Mouse (Mus musculus) monocyte, adult 59 days (primary cell): ENCODE results near the gene Gtf3c2. TPM values are rescaled to one million over a fixed set of nuclear protein-coding genes. Genes with fewer than 3 reads are reported as not detected.

Experiments used
- total RNA-seq, 2 experiments: library from RNA; stranded (reverse); gene quantifications; one replicate each; pipeline ENCODE4 v1.2.4; 2023

The Gtf3c2 gene
- total RNA-seq, result 100 to 1,000 TPM in 1 of 2 experiments, 10 to 100 TPM in 1; 87.8 to 104 TPM

DNA sequence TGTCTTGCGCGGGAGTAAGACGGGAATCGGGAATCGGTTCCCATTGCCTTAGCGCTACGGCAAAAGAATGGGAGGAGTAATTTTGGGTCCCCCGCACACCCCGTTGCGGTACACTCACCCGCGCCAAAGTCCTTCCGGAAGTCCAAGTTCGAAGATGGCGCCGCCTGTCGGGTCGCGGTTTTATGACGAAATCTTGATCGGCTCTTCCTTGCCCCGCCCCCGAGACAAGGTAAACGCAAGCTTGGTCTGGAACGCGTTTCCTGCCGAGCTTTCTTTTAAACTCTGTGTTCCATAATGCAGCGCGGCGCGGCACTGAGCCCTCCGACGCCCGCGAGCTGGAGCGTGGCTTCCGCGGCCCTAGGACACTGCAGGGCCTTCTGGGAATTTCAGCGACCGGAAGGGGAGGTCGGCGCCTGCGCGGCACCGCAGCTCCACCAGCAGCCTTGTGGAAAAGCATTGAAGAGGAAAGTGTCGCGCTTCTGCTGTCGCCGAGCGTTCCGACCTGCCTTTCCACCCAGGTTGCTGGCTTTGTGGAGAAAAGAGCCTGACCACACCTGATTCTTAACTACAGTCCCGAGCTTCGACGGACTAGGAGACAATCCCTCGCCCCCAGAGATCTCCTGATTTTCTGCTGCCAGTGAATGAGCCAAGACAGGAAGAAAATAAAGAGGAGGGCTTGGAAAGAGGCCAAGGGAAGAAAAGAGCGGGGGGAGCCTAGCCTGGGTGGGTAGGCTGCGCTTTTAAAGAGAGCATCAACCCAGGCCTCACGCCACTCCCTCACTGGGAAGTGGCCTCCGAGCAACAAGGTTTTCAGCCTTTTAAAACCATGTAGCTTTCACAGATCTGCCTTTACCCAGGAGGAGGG is at the start of gene Gtf3c2, which contains the start of gene Gm29609:
Gene Gtf3c2 (minus strand): TSS at position 379 of the 865 bp plus-strand sequence.
Gene Gm29609 (minus strand): TSS at position 146 of the 865 bp plus-strand sequence.

GRCm38 (mm10) chr5:31220448-31221303 is 40.7 kb upstream of the Gtf3c2 start, which contains the start of gene Ppm1g:
TSS of gene Ppm1g (minus strand) at chr5:31220687.

GRCm38 (mm10) chr5:31201742-31202590 is 22.0 kb upstream of the Gtf3c2 start, which contains the start of gene Zfp513:
TSS of gene Zfp513 (minus strand) at chr5:31202303.

GRCm38 (mm10) chr5:31192939-31193630 is 13.1 kb upstream of the Gtf3c2 start, which contains the start of the genes Snx17 and Eif2b4:
TSS of gene Snx17 (plus strand) at chr5:31193227.
TSS of gene Eif2b4 (minus strand) at chr5:31193430.

DNA sequence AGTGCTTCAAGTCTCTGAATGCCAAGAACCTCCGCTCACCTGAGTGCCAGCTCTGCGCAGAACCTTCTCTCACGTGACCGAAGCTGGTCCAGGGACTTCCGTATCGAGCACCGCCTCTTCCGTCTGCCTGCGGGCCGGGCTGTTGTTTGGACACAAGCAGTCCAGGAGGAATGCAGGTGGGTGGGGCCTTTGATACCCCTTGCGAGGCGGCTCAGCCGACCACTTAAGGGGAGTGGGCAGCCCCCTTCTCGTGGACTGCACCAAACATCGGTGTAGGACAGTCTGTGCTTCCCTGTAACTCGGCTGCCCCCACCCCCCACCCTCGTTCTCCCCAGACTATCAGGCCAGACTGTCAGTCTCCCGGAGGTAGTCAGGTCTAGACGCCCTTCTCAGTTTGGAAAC is 25.8 kb downstream of the Gtf3c2 start, which contains the start of gene Mpv17:
Gene Mpv17 (minus strand): TSS at position 100 of the 402 bp plus-strand sequence.

DNA sequence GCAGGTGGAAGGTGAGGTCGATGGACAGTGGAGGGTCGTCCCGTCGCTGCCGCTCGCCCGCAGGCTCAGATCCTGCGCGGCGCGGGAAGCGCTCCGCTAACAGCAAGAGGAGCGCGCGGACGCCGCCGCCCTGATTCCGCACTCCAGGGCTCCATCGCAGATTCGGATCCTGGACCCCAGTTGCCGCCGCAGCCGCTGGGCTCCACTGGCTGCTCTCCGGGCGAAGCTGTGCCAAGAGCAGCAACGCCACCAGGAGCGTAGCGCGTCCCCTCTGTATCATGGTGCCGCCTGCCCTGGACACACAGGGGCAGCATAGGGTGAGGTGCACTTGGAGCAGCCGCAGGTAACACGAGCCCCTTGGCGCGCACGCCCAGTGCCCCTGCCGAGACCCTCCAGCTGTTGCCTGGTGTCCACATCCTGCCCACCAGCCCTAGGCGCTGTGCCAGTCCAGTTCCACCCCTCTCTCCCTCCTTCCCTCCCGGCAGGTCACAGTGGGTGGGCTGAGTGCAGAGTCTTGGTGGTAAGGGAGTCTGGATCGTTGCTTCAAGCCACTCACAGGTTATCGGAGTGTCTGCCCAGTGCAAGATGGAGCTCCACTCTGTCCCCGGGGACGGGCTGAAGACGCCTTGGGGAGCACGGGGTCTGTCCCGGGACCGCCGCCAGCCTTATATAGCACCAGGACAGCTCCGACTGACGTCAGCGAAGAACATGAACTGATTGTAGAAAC is 41.5 kb downstream of the Gtf3c2 start, which contains the start of gene Ucn:
Gene Ucn (minus strand): TSS at position 589 of the 727 bp plus-strand sequence.

GRCm38 (mm10) chr5:31116354-31116753 is 63.6 kb downstream of the Gtf3c2 start, which contains the start of gene Trim54:
TSS of gene Trim54 (plus strand) at chr5:31116712.

DNA sequence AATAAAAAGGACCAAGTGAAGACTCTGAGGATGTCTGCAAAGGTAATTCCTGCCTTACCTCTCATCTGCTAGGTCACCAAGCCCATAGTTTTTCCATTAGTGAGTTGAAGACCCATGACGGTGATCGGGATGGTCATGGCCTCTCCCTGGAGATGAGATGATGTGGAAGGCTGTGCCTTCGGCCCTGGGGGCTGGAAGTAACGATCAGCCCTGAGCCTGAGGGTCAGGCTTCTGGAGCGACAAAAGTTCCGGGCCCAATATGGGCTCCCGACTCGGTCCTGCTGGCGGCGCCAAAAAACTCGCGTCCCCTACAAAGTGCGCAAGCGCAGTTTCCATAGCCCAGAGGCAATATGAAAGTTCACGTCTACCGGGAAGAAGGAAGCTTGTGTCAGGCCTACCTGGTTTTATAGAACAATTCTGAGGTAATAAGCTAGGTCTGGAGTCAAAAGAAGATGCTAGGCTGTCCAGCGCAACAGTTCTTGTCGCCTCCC is 71.9 kb downstream of the Gtf3c2 start, which contains the start of gene Slc30a3:
Gene Slc30a3 (minus strand): TSS at position 238 of the 491 bp plus-strand sequence.

Other genes starting within 250 kb of the Gtf3c2 start
- under 1 TPM in 1 of 2 experiments, not detected in 1; 0.82 TPM for gene Cgref1, start 234.6 kb downstream of the Gtf3c2 start, total RNA-seq
- gene Preb, start 219.8 kb downstream of the Gtf3c2 start, total RNA-seq, result 100 to 1,000 TPM; 233 to 245 TPM
- gene Tcf23, start 211.5 kb downstream of the Gtf3c2 start, total RNA-seq, result not detected
- 10 to 100 TPM; 35.0 to 42.6 TPM for gene Atraid, start 131.8 kb downstream of the Gtf3c2 start, total RNA-seq
- 1 to 10 TPM; 5.9 to 7.9 TPM for gene Slc5a6, start 131.2 kb downstream of the Gtf3c2 start, total RNA-seq
- 10 to 100 TPM; 17.6 to 20.7 TPM for gene Cad, start 125.4 kb downstream of the Gtf3c2 start, total RNA-seq
- gene Dnajc5g, start 73.9 kb downstream of the Gtf3c2 start, total RNA-seq, result not detected
- gene Slc30a3, start 71.9 kb downstream of the Gtf3c2 start, total RNA-seq, result not detected
- not detected for gene Trim54, start 63.4 kb downstream of the Gtf3c2 start, total RNA-seq
- gene Ucn, start 41.3 kb downstream of the Gtf3c2 start, total RNA-seq, result not detected
- gene Mpv17, start 25.9 kb downstream of the Gtf3c2 start, total RNA-seq, result 10 to 100 TPM; 23.0 to 25.1 TPM
- 1 to 10 TPM; 1.0 to 3.6 TPM for gene Gm29609, start 233 bp downstream of the Gtf3c2 start, total RNA-seq
- gene Snx17, start 13.1 kb upstream of the Gtf3c2 start, total RNA-seq, result 10 to 100 TPM; 64.1 to 75.9 TPM
- gene Eif2b4, start 13.3 kb upstream of the Gtf3c2 start, total RNA-seq, result 10 to 100 TPM; 18.8 to 21.9 TPM
- gene Zfp513, start 22.2 kb upstream of the Gtf3c2 start, total RNA-seq, result 10 to 100 TPM; 40.5 to 42.8 TPM
- gene Ppm1g, start 40.5 kb upstream of the Gtf3c2 start, total RNA-seq, result 10 to 100 TPM; 81.2 to 81.7 TPM
- gene Nrbp1, start 60.7 kb upstream of the Gtf3c2 start, total RNA-seq, result 100 to 1,000 TPM; 178 to 180 TPM
- gene Gm9970, start 61.1 kb upstream of the Gtf3c2 start, total RNA-seq, result not detected
- 10 to 100 TPM in 1 of 2 experiments, 1 to 10 TPM in 1; 7.8 to 10.9 TPM for gene Krtcap3, start 71.5 kb upstream of the Gtf3c2 start, total RNA-seq
- gene Ift172, start 111.0 kb upstream of the Gtf3c2 start, total RNA-seq, result 10 to 100 TPM; 24.1 to 25.1 TPM
- not detected for gene Fndc4, start 115.9 kb upstream of the Gtf3c2 start, total RNA-seq
- gene Gckr, start 117.3 kb upstream of the Gtf3c2 start, total RNA-seq, result not detected